In the genomic region with DNA sequence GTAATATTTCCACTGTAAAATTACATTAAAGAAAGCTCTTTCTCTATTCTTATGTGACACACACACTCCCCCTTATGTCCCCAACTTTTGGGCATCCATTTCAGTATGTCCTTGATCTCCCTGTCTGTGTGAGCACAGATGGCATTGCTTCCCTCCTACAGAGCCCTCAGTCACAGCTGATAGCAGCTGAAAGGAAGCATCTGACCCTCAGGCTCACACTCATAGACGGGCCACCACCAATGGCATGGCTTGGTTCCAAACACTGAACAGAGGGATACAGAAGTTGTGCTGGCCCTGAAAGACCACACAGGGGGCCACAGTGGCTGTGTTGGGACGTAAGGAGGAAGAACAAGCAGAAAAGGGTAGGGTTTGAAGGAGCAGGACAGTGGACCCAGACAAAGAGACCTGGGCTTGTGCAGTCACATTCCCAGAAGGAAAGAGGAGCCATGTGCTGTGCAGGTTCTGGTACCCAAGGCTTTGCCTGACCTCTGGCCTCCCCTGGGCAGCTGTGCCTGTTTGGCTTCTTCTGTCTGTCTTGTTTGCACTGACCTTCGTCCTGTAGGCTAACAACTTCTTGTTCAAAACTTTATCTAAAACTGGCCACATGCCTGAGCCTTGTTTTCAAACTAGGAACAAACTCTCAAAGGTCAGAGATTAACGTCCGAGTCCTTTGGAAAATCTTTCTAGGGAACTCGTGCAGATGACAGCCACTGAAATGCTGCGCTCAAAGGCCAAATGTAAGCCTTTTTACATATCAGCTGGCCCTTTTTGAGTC, we compare ENCODE assay signal across 13 mouse cellular contexts.
DNase-seq lines count a peak whose midpoint lies in the region; ATAC-seq and TF ChIP-seq lines count a peak whose summit lies in the region.
"Had no signal": no experiment of that assay in that cellular context is flagged by ENCODE, and none has a peak within 500 bp of the region (broad histone marks: within the 10 kb centered on the region; RNA-seq: fewer than 3 reads in every experiment).

No protein-coding gene starts in this region.

- WGBS in forebrain, embryonic 14.5 days = 69% methylated on average over 7 of the region's 7 CpGs
- 62% methylated on average over 7 of the region's 7 CpGs for WGBS in forebrain, embryonic 15.5 days
- 50% methylated on average over 7 of the region's 7 CpGs for WGBS in stomach, embryonic 14.5 days
- 39% methylated on average over 7 of the region's 7 CpGs for WGBS in stomach, postnatal 0 days

- H3K4me2 ChIP-seq in forebrain, embryonic 14.5 days (ENCODE audit: low read length) = no peak overlapping the region
- no peak overlapping the region for H3K4me2 ChIP-seq in forebrain, embryonic 15.5 days (replicated peaks)
- no peak overlapping the region for H3K4me2 ChIP-seq in stomach, embryonic 14.5 days (replicated peaks; ENCODE audit: low read depth, low read length)
- H3K4me2 ChIP-seq in stomach, postnatal 0 days (replicated peaks; ENCODE audit: low read depth) = no peak overlapping the region
- H3K4me2 ChIP-seq: midbrain, embryonic 11.5 days; neural tube, embryonic 13.5 days had no signal

- 0 out of 2 replicates have a peak, but pooled peaks have one; percentile 46 for ATAC-seq in forebrain, embryonic 14.5 days
- no peak for ATAC-seq in forebrain, embryonic 15.5 days (replicated peaks)
- 0 out of 2 replicates have a peak, but pooled peaks have one; percentile 10 for ATAC-seq in stomach, embryonic 14.5 days (ENCODE audit: insufficient number of reproducible peaks, insufficient read depth, low FRiP score, low read depth)
- no peak for ATAC-seq in stomach, postnatal 0 days (ENCODE audit: low FRiP score, low TSS enrichment)

- TF ChIP-seq EP300 in stomach, postnatal 0 days (optimal IDR thresholded peaks at IDR 0.05) = no peak

- no peak for TF ChIP-seq CTCF in stomach, postnatal 0 days (IDR thresholded peaks at IDR 0.05; ENCODE audit: low read depth)

- no peaks in the 10 kb centered on the region for H3K9me3 ChIP-seq in forebrain, embryonic 14.5 days (replicated peaks; ENCODE audit: control insufficient read depth, low read length)
- no peaks in the 10 kb centered on the region for H3K9me3 ChIP-seq in forebrain, embryonic 15.5 days
- no peaks in the 10 kb centered on the region for H3K9me3 ChIP-seq in stomach, embryonic 14.5 days (ENCODE audit: control insufficient read depth, low read depth, low read length)
- no peaks in the 10 kb centered on the region for H3K9me3 ChIP-seq in stomach, postnatal 0 days (ENCODE audit: control insufficient read depth, low read length)
- H3K9me3 ChIP-seq: neural tube, embryonic 13.5 days had no signal

- H3K36me3 ChIP-seq in forebrain, embryonic 14.5 days (ENCODE audit: control insufficient read depth, insufficient read depth, low read length) = no peaks in the 10 kb centered on the region
- H3K36me3 ChIP-seq in forebrain, embryonic 15.5 days = no peaks in the 10 kb centered on the region
- H3K36me3 ChIP-seq in stomach, embryonic 14.5 days (ENCODE audit: control insufficient read depth, insufficient read depth, low read length) = no peaks in the 10 kb centered on the region
- no peaks in the 10 kb centered on the region for H3K36me3 ChIP-seq in stomach, postnatal 0 days (ENCODE audit: control insufficient read depth, insufficient read depth, low read length)
- H3K36me3 ChIP-seq: neural tube, embryonic 13.5 days had no signal

- H3K4me3 ChIP-seq in forebrain, embryonic 14.5 days (ENCODE audit: low read depth, low read length) = no peak overlapping the region
- no peak overlapping the region for H3K4me3 ChIP-seq in forebrain, embryonic 15.5 days
- no peak overlapping the region for H3K4me3 ChIP-seq in stomach, embryonic 14.5 days (ENCODE audit: low read depth, low read length)
- H3K4me3 ChIP-seq in stomach, postnatal 0 days (ENCODE audit: low read depth, low read length) = no peak overlapping the region
- H3K4me3 ChIP-seq: neural tube, embryonic 13.5 days had no signal

- no peak for DNase-seq in forebrain, embryonic 14.5 days (ENCODE audit: low spot score)
- no peak for DNase-seq in stomach, postnatal 0 days (ENCODE audit: low spot score)
- DNase-seq in kidney, adult 9 months = peak; percentile 90
- peak; percentile 33 for DNase-seq in testis, postnatal 14 days (ENCODE audit: low spot score)
- DNase-seq in thymus, postnatal 0 days (ENCODE audit: low spot score) = no peak
- DNase-seq in lung, postnatal 25 days (ENCODE audit: low spot score) = no peak
- DNase-seq: lung, adult 2 months; right cerebral cortex, postnatal 4 days; thymus, postnatal 14 days had no signal

- H3K4me1 ChIP-seq in forebrain, embryonic 14.5 days (ENCODE audit: control insufficient read depth, insufficient read depth, low read length) = no peaks in the 10 kb centered on the region
- H3K4me1 ChIP-seq in forebrain, embryonic 15.5 days = no peaks in the 10 kb centered on the region
- H3K4me1 ChIP-seq in stomach, embryonic 14.5 days (ENCODE audit: control insufficient read depth, insufficient read depth, low read length) = no peaks in the 10 kb centered on the region
- H3K4me1 ChIP-seq in stomach, postnatal 0 days (replicated peaks; ENCODE audit: control insufficient read depth, insufficient read depth) = no peaks in the 10 kb centered on the region

- no peaks in the 10 kb centered on the region for H3K27me3 ChIP-seq in forebrain, embryonic 14.5 days (replicated peaks; ENCODE audit: control insufficient read depth, insufficient read depth, low read length)
- H3K27me3 ChIP-seq in forebrain, embryonic 15.5 days = no peaks in the 10 kb centered on the region
- no peaks in the 10 kb centered on the region for H3K27me3 ChIP-seq in stomach, embryonic 14.5 days (ENCODE audit: control insufficient read depth, insufficient read depth, low read length)
- H3K27me3 ChIP-seq in stomach, postnatal 0 days (ENCODE audit: control insufficient read depth, insufficient read depth, low read length) = no peaks in the 10 kb centered on the region
- H3K27me3 ChIP-seq: neural tube, embryonic 13.5 days had no signal

- H3K27ac ChIP-seq in forebrain, embryonic 14.5 days (ENCODE audit: low read depth, low read length) = no peak overlapping the region
- H3K27ac ChIP-seq in forebrain, embryonic 15.5 days (replicated peaks) = no peak overlapping the region
- no peak overlapping the region for H3K27ac ChIP-seq in stomach, embryonic 14.5 days (ENCODE audit: low read length)
- H3K27ac ChIP-seq in stomach, postnatal 0 days (replicated peaks) = no peak overlapping the region
- H3K27ac ChIP-seq: neural tube, embryonic 13.5 days had no signal

- no peak overlapping the region for H3K9ac ChIP-seq in forebrain, embryonic 14.5 days (ENCODE audit: low read length)
- no peak overlapping the region for H3K9ac ChIP-seq in forebrain, embryonic 15.5 days (replicated peaks)
- no peak overlapping the region for H3K9ac ChIP-seq in stomach, embryonic 14.5 days (replicated peaks; ENCODE audit: low read depth, low read length)
- no peak overlapping the region for H3K9ac ChIP-seq in stomach, postnatal 0 days (ENCODE audit: low read length)
- H3K9ac ChIP-seq: neural tube, embryonic 13.5 days had no signal

Comparison
In these comparisons a context has a peak if more than half of its experiments do, and no peak if none do; other contexts are left out.
1. ATAC-seq: peak in forebrain, embryonic 14.5 days (single experiment) and stomach, embryonic 14.5 days (single experiment); none in forebrain, embryonic 15.5 days (single experiment) and stomach, postnatal 0 days (single experiment).
2. DNase-seq: peak in kidney, adult 9 months (single experiment) and testis, postnatal 14 days (single experiment); none in forebrain, embryonic 14.5 days (single experiment), stomach, postnatal 0 days (single experiment), thymus, postnatal 0 days (single experiment) and lung, postnatal 25 days (single experiment).